Mouse (Mus musculus) lung, postnatal 0 days (tissue): ENCODE measurements around the gene Ace. TPM values are rescaled to one million over a fixed set of nuclear protein-coding genes. Genes with fewer than 3 reads are reported as not detected.
A peak's percentile ranks its signal among the peaks of the same experiment; 100 is the strongest.
"Not testable (repeated sequence)": the region's sequence is repeated elsewhere in the genome, so short reads cannot be mapped to it uniquely, and the experiment has no call there.

Experiments used
- ATAC-seq: fragments of 200-750 bp; cut with Nextera tagmentation; 2 replicates; pipeline ENCODE4 v1.8.0; 2017; ENCODE audit warnings: moderate library complexity
- DNase-seq: peaks from one replicate; pipeline ENCODE4 v3.0.0-alpha.2; 2016; ENCODE audit warnings: low spot score
- H3K27ac ChIP-seq: fragments of 300-500 bp; sonication (generic); 2 replicates; pipeline ENCODE4 v1.5.1; 2014; ENCODE audit warnings: antibody characterized with exemption, mild to moderate bottlenecking, low read length, mixed read lengths
- H3K27me3 ChIP-seq: fragments of 300-500 bp; sonication (generic); replicated peaks from 2 replicates; pipeline ENCODE4 v1.6.1; 2014; ENCODE audit warnings: low read length, mixed read lengths; ENCODE audit not compliant: insufficient read depth
- H3K36me3 ChIP-seq: fragments of 300-500 bp; sonication (generic); 2 replicates; pipeline ENCODE4 v1.6.1; 2014; ENCODE audit warnings: low read length, mixed read lengths; ENCODE audit not compliant: insufficient read depth
- H3K4me1 ChIP-seq: fragments of 300-500 bp; sonication (generic); 2 replicates; pipeline ENCODE4 v1.6.1; 2014; ENCODE audit warnings: antibody characterized with exemption, low read depth, low read length, mixed read lengths; ENCODE audit not compliant: insufficient read depth
- H3K4me2 ChIP-seq: fragments of 300-500 bp; sonication (generic); replicated peaks from 2 replicates; pipeline ENCODE4 v1.6.1; 2014; ENCODE audit warnings: low read depth, mild to moderate bottlenecking, low read length, moderate library complexity, mixed read lengths
- H3K4me3 ChIP-seq: fragments of 300-500 bp; sonication (generic); 2 replicates; pipeline ENCODE4 v1.5.1; 2014; ENCODE audit warnings: low read depth, low read length
- H3K9ac ChIP-seq: fragments of 300-500 bp; sonication (generic); replicated peaks from 2 replicates; pipeline ENCODE4 v1.6.1; 2014; ENCODE audit warnings: low read depth, mild to moderate bottlenecking
- H3K9me3 ChIP-seq: fragments of 300-500 bp; sonication (generic); 2 replicates; pipeline ENCODE4 v1.6.1; 2016; ENCODE audit warnings: low read length, mixed read lengths
- CTCF ChIP-seq: IDR thresholded peaks from 2 replicates; pipeline ENCODE4 v1.5.1; 2016; ENCODE audit warnings: antibody characterized with exemption, mild to moderate bottlenecking
- EP300 ChIP-seq: IDR thresholded peaks from 2 replicates; pipeline ENCODE4 v1.6.1; 2016; ENCODE audit warnings: antibody characterized with exemption, mild to moderate bottlenecking, control low read depth
- WGBS: fragments of 180-500 bp; shearing (Covaris S2); extraction: QIAGEN DNeasy Blood & Tissue Kit; methylation state at CpG from one replicate; pipeline ENCODE4 v1.1.7; 2014; 5-methylcytosine and 5-hydroxymethylcytosine counted together
- polyA plus RNA-seq: library from polyadenylated mRNA; unstranded; fragments of >200 nt; fragmentation: Nextera tagmentation; extraction: Ambion mirVana; gene quantifications from 2 replicates; pipeline ENCODE4 v1.2.1, GENCODE M21; 2015

Ace gene
- polyA plus RNA-seq, 1 experiment from 2014 or later, result 73.6 TPM

GRCm38 (mm10) chr11:106013556-106014225 lies 45.9 kb downstream of the Ace start:
- no peak for TF ChIP-seq EP300
- ATAC-seq, result no peak
- Histone ChIP-seq H3K27ac (no peak overlapping the region), H3K27me3 (no peaks in the 10 kb centered on the region), H3K36me3 (no peaks in the 10 kb centered on the region), H3K4me2 (no peak overlapping the region), H3K4me3 (no peak overlapping the region), H3K9me3 (no peaks in the 10 kb centered on the region), H3K9ac (no peak overlapping the region), H3K4me1 (no peaks in the 10 kb centered on the region)
- 41% methylated on average over 11 of the region's 11 CpGs for WGBS
- peak; percentile 52 for DNase-seq

- Histone ChIP-seq H3K9ac (no peak overlapping the region), H3K4me3 (no peak overlapping the region), H3K27me3 (no peaks in the 10 kb centered on the region), H3K4me2 (no peak overlapping the region), H3K36me3 (no peaks in the 10 kb centered on the region), H3K27ac (no peak overlapping the region), H3K4me1 (peaks cover 6% of the 10 kb centered on the region; the same call in 1 of the 2 replicates), H3K9me3 (no peaks in the 10 kb centered on the region)
- DNase-seq (no peak), ATAC-seq (no peak)
- 63% methylated on average over 5 of the region's 5 CpGs for WGBS
- no peak for TF ChIP-seq CTCF
- no peak for TF ChIP-seq EP300
Measured at GRCm38 (mm10) chr11:106016440-106016839, 48.7 kb downstream of the Ace start.

GRCm38 (mm10) chr11:106020051-106020763 lies 52.5 kb downstream of the Ace start:
- Histone ChIP-seq H3K36me3 (no peaks in the 10 kb centered on the region), H3K4me3 (peak overlapping the region; percentile 6; the same call in 1 of the 2 replicates), H3K9ac (no peak overlapping the region), H3K27me3 (no peaks in the 10 kb centered on the region), H3K27ac (no peak overlapping the region), H3K9me3 (no peaks in the 10 kb centered on the region), H3K4me2 (peak overlapping the region; percentile 39), H3K4me1 (peaks cover 6% of the 10 kb centered on the region; the same call in 1 of the 2 replicates)
- peak; percentile 28; the same call in 1 of the 2 replicates for ATAC-seq
- TF ChIP-seq CTCF, result no peak
- no peak for TF ChIP-seq EP300
- DNase-seq, result peak; percentile 19
- 2% methylated on average over 48 of the region's 50 CpGs for WGBS

GRCm38 (mm10) chr11:106025774-106026173 lies 58.0 kb downstream of the Ace start:
- H3K4me3 ChIP-seq, result no peak overlapping the region
- H3K36me3 ChIP-seq, result no peaks in the 10 kb centered on the region
- H3K27ac ChIP-seq, result no peak overlapping the region
- H3K9ac ChIP-seq, result no peak overlapping the region
- TF ChIP-seq EP300 (no peak), CTCF (no peak)
- H3K9me3 ChIP-seq, result no peaks in the 10 kb centered on the region
- ATAC-seq, result no peak
- WGBS, result 63% methylated on average over 3 of the region's 3 CpGs
- no peak for DNase-seq
- no peaks in the 10 kb centered on the region for H3K4me1 ChIP-seq
- H3K27me3 ChIP-seq, result no peaks in the 10 kb centered on the region
- no peak overlapping the region for H3K4me2 ChIP-seq

- Histone ChIP-seq H3K4me1 (no peaks in the 10 kb centered on the region), H3K36me3 (no peaks in the 10 kb centered on the region), H3K4me2 (no peak overlapping the region), H3K9ac (no peak overlapping the region), H3K27me3 (no peaks in the 10 kb centered on the region), H3K4me3 (no peak overlapping the region), H3K27ac (no peak overlapping the region), H3K9me3 (no peaks in the 10 kb centered on the region)
- DNase-seq (peak; percentile 60), ATAC-seq (peak; percentile 57)
- TF ChIP-seq CTCF (peak; percentile 83), EP300 (no peak)
- 37% methylated on average over 10 of the region's 11 CpGs for WGBS
Measured at GRCm38 (mm10) chr11:106026465-106027151, 58.9 kb downstream of the Ace start.

GRCm38 (mm10) chr11:106027607-106028006 lies 59.9 kb downstream of the Ace start:
- no peak for ATAC-seq
- 78% methylated on average over 5 of the region's 5 CpGs for WGBS
- DNase-seq, result no peak
- H3K4me3 ChIP-seq, result no peak overlapping the region
- H3K4me1 ChIP-seq, result no peaks in the 10 kb centered on the region
- H3K36me3 ChIP-seq, result no peaks in the 10 kb centered on the region
- no peaks in the 10 kb centered on the region for H3K9me3 ChIP-seq
- H3K27me3 ChIP-seq, result no peaks in the 10 kb centered on the region
- no peak overlapping the region for H3K9ac ChIP-seq
- no peak overlapping the region for H3K27ac ChIP-seq
- H3K4me2 ChIP-seq, result no peak overlapping the region
- TF ChIP-seq CTCF, result no peak
- no peak for TF ChIP-seq EP300

GRCm38 (mm10) chr11:106032074-106032473 lies 64.3 kb downstream of the Ace start:
- not testable (repeated sequence) for H3K27ac ChIP-seq, H3K27me3 ChIP-seq, DNase-seq, ATAC-seq, H3K9ac ChIP-seq, H3K4me1 ChIP-seq, H3K36me3 ChIP-seq, H3K9me3 ChIP-seq
- WGBS, result 8% methylated on average over 7 of the region's 25 CpGs
- Histone ChIP-seq H3K4me3 (peak overlapping the region; percentile 21; the same call in 1 of the 2 replicates), H3K4me2 (peak overlapping the region; percentile 29)
